Mouse (Mus musculus) adrenal gland (tissue): Measurements from ENCODE around the gene Phyhipl.

Experiments used
- intact Hi-C: fragments of 180-260 bp; cut with DNase I; formaldehyde crosslinking; loops from one replicate; pipeline ENCODE4 v1.15.1; 2025

Gene Phyhipl

DNA sequence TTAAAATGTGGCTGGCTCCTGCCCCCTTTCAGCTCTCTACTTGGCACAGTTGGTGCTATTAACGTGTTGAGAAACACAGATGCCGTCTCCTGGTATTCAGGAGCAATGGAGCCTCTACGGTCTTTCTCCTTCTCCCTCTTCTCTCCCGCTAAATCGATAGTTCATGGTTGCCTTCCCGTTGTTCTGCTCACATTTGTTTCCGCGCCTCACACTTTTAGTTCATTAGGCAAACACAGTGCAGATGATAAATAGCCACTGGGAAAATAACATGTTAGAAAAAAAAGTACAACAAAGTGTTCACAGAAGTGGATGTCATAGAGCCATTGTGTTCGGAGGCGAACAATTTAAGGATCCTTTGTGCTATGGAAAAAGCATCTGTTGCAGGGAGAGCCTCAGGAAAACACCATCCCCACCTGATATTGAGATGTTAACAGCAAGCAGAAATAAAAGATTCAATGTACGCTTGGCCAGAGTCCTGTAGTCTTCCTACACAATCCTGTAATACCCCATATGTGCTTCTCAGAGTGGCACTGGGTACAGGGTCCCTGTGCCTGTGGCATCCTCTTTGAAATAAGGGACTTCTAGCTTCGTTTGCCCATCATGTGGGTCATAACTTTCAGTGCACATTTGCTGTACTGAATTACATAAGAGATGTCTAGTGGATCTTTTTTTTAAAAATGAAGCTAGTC lies 18.0 kb downstream of the Phyhipl start:
- intact Hi-C loops, result no loop called here

DNA sequence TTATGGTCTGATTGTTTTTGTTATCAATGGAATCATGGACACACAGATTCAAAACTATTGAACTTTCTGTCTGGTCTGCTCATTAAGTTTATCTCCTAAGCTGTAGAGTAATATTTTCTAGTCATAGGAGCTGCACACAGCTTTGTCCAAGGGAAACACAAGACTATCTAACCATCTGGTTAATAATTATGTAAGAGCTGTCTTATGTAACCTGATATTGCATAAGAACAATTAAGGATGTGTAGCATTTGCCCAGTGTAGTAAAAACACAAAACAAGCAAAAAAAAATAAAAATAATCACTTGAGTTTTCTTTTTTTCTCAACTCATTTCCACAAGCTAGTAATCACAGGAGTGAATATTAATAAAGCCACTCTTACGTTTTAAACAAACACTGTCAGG lies 20.5 kb downstream of the Phyhipl start:
- intact Hi-C loops, result no loop called here

DNA sequence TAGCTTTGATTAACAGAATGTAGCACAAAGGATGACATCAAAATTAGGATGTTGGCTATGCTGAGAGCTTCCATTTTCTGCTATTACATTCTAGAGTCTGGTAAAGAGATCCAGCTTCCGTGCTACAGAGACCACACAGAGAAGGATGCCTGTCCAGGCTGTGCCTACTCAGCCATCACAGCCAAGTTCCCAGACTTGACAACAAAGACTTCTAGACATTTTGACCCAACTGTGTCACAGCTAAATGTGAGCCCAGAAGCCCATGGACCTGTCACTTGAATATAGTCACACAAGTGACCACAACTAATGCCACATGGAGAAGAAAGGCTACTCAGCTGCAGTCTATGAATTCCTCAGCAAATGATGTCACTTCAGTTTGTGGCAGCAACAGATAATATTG lies 24.6 kb downstream of the Phyhipl start:
- intact Hi-C loops, result no loop called here

DNA sequence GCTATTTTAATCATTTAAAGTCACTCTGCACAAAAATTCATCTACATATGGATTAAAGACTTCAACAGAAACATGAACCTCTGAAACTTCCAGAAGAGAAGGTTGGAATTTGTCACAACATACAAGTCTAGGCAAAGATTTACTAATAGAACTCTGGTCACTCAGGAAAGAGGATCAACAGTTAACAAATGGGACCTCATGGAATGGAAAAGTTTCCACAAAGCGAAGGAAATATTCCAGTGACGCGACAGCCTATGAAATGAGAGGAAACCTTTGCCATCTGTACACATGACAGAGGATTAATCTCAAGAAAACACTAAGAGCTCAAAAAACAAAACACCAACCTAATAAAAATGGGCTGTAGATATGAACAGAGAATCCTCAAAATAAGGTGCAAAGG lies 32.3 kb downstream of the Phyhipl start:
- intact Hi-C loops, result no loop called here

DNA sequence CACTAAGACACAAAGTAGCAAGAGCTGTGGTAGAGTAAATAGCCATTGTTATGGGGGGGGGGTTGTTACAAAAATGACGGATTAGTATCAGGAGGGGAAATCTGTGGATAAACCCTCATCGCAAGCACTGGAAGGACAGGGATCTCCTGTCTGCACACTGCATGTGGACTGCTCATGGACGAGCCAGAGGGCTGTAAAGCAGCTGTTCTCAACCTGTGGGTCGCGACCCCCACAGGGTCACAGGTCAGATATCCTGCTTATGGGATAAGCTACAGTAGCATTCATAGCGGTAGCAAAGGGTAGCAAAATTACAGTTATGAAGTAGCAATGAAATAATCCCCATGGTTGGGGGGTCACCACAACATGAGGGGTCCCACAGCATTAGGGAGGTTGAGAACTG lies 39.4 kb downstream of the Phyhipl start:
- intact Hi-C loops, result no loop called here

DNA sequence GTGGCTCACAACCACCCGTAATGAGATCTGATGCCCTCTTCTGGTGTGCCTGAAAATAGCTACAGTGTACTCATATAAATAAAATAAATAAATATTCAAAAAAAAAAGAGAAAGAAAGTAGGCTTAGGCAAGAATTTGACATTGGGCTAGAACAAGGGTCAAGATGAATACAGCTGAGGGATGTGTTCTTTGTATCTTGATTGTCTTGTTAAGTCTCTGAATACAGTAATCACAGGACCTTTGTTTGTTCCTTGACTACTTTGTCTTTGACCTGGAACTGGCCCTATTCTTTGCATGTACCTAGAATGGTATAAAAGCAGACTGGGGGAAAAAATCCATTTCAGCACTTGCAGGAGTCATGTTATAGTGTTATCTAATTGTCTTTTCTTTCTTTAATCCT lies 44.1 kb downstream of the Phyhipl start:
- intact Hi-C loops, result no loop called here

DNA sequence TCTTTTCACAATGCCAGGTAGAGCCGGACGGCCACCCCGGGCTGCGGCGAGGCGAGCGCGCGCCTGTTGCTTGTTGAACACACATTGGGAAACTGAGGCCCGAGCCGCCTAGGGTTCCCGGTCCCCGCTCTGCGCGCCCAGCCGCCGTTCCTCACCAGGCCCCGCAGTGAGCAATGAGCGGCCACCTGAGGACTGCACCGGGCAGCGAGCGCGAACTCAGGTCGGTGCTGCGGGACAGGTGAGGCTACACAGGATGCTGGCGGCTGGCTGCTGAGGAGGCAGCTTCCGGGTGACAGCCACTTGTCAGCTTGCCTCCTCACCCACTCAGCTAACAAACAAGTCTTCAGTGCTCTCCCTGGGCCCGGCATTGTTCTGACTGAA lies 55.9 kb downstream of the Phyhipl start:
- intact Hi-C loops, result loop anchor here (10.0 kb wide), 2 partner anchors 365 to 615 kb away; no protein-coding TSS in a partner anchor

DNA sequence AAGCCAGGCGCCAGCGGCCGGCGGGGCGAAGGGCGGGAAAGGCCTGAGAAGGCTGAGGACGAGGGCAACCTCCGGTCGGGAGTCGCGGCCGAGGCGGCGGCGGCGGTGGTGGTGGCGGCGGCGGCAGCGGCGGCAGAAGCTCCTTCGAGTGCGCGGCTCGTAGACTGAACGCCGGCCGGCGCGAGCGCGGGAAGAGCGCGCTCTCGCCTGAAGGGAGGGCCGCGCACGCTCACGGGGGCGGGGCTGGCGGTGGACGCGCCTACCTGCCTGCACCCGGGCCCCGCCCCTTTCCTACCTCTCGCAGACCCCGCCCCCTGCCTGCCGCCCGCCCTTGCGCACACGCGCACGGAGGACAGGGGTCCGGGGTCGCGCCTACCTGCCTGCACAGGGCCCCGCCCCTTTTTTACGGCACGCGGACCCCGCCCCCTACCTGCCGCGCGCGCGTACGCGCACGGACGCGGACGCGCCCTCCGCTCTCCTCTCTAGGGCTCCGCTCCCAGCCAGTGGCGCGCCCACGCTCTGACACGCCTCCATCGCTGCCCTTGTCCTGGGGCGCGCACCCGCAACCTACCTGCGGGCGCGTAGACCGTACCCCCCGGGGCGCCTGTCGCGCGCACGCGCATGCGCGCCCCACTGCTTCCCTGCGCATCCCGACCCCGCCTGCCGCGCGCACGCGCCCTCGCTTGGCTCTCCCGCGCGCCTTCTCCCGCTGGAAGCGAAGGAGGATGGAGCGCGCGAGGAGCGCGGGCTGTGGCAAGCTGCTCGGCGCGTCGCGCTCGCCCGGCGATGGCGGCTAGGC lies 56.4 kb downstream of the Phyhipl start:
- intact Hi-C loops, result loop anchor here (10.0 kb wide), 2 partner anchors 365 to 615 kb away; no protein-coding TSS in a partner anchor

DNA sequence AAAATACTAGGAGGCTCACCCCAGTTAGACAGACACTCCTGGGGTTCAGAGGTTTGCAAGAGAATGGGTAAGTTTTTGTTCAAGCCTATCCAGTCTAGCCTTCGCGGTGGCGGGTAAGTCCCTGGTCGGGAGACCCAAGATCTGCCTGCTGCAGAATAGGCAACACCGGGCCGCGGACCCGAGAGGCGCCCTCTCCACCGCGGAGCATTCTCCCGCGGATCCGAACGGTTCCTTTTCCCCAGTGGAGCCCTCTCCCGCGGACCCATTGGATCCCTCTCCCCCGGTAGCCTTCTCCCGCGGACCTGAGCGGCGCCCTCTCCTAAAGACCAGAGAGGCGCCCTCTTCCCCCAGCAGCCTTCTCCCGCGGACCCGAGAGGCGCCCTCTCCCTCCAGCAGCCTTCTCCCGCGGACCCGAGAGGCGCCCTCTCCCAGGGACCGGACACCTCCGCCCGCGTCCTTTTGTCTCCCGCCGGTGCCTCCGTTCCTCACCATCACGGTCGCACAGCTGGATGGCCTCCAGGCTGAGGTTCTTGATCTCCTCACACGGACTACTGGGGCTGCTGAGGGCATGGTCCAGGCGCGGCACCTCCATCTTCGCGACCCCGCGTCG lies 57.1 kb downstream of the Phyhipl start:
- intact Hi-C loops, result loop anchor here (10.0 kb wide), 2 partner anchors 366 to 616 kb away; no protein-coding TSS in a partner anchor

DNA sequence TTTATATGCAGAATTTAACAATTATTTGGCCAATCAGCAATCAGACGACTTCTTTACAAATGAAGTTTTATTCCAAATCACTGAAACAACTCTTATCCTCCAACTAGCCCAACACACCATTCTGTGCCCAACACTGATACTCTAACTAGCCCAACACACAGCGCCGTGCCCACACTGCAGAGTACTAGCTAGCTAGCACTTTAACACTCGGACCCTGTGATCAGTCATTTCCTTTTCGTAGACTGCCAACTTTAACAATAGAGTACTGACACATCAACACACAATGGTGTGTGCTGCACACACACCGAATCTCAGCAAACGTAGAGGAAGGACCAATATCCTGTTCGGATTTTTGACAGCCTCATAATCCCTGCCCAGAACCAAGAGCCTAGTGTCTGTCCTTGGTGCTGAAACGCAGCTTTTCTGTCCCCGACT lies 57.7 kb downstream of the Phyhipl start:
- intact Hi-C loops, result loop anchor here (10.0 kb wide), 2 partner anchors 367 to 617 kb away; no protein-coding TSS in a partner anchor

DNA sequence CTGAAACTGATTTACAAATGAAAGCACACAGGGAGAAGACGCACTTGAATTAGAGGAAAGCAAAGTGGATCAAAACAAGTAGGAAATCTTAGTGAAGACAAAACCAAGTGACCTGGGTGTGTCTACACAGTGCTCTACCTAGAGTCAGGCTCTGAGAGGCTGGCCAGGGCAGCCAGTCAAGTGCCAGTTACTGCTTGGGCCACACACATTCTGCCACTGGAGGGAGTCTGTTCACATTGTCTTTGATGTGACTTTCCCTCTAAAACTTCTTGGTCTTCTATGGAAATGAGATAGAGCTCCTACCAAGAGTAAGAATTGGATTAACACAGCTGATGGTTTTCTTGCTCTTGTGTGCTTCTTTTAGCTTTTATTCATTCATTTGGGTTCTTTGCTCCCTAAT lies 61.8 kb downstream of the Phyhipl start:
- intact Hi-C loops, result loop anchor here (10.0 kb wide), 2 partner anchors 371 to 621 kb away; no protein-coding TSS in a partner anchor

DNA sequence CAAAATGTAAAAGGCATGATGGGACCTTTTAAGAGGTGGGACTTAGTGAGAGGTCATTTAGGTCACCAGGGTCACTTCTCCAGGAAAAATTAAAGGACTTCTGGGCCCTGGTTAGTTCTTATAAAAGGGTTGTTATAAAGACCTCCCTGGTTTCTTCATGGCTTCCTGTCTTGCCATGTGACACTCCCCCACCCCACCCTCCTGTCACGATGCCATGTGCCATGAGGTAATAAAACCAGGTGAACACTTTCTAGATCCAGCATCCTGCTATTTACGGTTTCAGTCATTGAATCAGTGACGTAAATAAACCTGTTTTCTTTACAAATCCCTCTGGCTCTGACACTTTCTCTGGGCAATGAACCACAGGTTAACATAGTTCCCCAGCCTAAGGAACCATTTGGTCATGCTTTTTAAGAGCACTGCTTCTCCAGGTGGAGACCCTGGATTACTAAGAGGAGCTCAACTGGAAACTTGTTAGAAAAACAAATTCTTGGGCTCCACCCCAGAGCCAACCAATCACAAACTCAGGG lies 68.8 kb downstream of the Phyhipl start:
- intact Hi-C loops, result no loop called here

DNA sequence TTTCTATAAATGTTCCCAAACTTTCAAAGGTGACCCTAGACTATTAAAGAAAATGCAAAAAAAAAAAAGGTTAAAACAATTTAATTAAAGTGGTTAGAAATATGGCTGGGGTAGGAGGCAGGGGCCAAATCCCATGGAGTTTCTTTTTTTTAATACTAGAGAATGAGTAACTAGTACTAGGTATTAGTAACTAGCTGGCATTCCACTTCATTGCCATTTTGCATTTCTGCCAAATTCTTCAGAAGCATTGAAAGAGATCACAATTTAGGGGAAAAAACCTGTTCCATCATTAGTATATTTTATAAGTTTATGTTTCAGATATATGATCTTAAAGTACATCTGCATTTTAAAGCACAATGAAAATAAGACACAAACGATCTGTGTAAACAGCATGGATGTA lies 71.6 kb downstream of the Phyhipl start:
- intact Hi-C loops, result no loop called here

DNA sequence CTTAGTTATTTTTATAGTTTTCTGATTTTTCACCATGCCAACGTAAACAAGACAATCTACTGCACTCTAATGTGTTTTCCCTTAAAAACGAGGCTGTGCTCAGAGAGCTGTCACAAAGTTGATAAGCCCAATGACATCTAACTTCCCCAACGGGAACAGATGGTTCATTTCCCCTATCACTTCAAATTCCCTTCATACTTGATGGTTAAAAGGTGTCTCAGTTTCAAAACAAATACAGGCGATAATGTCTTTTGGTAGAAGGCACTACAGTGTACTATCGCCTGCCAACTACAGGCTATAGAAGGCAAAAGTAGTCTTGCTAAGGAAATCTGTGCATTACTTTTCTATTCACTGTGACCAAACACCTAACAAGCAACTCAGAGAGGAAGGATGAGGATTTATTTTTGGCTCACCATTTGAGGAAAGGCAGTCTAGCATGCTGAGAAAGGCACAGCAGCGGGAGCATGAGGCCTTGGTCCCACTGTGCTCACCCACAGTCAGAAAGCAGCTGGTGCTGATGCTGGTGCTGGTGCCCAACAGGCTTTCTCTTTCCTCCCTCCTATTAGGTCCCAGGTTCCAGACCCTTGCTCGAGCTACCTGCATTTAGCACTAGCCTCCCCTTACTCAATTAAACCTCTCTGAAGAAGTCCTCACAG lies 74.1 kb downstream of the Phyhipl start:
- intact Hi-C loops, result no loop called here

DNA sequence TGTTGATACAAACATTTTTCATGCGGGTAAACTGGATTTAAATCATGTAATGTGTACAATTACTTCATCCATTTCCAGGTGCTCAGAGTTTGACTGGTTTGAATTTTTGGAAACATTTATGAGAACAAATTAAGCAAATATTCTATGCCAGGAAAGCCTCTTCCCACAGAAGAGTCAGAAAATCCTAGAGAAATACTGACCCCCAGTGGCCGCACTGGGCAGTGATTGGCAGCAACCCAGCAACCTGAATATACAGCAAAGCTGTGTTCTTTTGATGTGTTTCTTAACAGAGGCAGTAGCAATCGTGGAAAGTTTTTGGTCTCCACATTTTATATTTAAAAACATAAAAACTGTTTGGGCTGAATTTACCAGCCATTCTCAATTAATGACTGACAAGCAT lies 92.1 kb downstream of the Phyhipl start:
- intact Hi-C loops, result loop anchor here (1.0 to 10.0 kb wide), 5 partner anchors 195 to 401 kb away; no protein-coding TSS in a partner anchor

DNA sequence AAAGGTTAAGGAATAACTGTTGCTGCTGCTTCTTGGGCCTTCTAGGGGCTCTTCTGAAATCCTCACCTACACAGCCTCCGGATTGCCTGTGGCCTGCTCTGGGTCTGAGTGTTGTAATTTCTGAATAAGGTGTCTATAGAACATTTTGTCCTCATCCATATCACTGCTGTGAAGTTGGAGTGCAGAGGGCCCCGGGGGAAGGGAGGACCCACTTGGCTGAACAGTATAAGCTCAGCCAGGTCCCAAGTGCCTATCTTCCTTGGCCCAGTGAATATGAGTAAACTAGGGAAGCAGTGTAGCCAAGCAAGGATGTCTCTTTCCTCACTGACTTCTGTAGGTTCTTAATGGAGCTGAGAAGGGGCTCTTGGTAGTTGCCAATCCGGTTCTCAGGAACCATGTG lies 103.2 kb downstream of the Phyhipl start:
- intact Hi-C loops, result no loop called here

DNA sequence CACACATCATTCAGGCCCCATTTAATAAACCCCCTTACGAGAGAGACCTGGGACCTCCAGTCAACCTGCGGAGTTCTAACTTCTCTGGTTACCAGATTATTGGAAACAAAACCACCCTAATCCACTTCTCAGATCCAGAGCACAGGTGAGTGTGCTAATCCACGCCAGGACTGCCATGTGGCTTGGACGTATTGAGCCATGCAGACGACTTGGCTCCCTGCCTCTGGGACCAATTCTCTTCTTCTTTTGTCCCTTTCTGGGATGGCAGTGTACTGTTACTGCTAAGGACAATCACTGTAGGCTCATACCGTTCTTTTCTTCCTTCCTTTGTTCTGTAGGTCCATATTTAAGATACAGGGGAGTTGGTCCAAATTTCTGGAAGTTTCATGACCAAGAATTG lies 112.9 kb downstream of the Phyhipl start:
- intact Hi-C loops, result no loop called here

DNA sequence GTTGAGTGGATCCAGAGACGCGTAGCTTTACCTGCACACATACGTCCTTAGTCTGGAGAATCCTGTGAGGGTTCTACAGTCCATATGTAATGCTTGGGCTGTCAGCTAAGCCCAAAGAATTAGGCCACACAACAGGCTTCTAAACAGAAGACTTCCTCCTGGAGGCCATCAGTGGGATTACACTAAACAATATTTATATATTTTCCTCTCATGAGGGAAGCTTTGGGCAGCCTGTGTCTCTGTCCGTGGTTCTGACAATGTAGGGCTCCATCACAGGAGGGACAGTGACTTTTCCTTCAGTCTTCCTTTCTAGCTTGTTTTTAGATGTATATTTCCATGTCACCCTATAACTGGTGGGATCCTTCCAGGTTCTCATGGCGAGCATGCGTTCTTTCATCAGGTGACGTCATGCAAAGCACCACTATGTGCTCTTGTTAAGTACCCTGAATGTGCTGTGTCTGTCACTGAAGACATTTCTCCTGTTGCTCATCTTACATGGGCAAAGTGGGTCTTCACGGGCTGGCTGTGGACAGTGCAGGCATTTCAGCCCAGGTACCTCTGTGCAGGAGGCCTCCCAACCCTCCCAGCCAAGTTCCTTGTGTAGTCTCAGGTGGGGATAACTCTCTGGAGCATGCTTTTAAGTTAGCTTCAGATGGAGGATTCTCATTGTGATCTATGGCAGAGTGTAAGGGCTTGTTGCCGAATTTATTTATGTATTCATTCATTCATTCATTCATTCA lies 115.1 kb downstream of the Phyhipl start:
- intact Hi-C loops, result no loop called here

DNA sequence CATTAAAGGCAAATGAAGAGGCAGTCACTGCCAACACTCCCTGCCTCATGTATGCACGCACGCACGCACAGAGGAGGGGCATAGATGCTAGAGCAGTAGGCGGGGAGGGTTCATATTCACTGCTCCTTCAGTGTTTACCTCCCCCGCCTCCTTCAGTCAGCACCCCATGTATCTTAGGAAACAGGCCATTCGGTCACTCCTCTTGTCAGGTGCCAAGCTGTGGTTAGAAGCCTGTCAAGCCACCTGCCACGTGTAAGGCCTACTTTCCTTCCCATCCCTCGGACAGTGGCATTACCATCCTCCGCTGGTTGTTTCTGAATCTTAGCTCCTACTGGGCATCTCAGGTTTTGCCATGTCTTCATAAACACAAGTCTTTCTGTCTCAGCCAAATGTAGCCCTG lies 116.5 kb downstream of the Phyhipl start:
- intact Hi-C loops, result no loop called here

DNA sequence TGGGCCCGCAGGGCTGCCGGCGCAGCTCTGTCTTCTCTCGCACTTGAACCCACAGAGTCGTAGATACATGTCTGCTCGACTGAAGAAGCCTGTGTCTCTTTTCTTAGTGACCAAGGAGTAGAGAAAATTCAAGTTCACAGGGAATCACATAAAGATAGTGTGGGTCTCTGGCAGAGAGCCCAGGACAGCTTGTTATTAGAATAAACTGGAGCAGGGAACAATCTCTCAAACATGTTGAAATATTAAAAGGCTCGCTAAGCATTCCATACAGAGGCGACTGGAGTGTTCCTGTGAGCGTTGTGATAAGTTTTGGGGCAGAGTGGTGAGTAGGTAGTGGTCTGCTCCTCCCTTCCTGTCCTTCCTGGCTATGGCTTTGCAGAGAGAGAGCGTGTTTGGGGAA lies 118.1 kb downstream of the Phyhipl start:
- intact Hi-C loops, result no loop called here

DNA sequence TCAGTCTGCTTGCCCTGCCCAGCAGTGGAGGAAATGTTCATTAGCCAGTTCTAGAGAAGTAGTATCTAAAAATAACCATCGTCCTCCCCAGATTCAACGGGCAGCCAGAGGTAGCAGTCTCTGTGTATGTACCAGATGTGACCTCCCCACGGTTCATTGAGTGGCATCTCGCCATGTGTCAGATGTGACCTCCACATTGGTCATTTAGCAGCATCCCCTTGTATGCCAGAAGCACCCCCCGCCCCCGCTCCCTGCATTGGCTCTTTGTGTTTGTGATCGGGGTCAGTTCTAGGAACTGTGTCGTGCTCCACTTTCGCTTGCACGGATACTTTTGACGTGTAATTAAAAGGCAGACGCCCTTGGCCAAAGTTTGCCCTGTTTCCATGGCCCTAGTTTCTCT lies 120.4 kb downstream of the Phyhipl start:
- intact Hi-C loops, result no loop called here
